Mouse (Mus musculus): ENCODE data around the gene Ppp1r3a. TPM values are rescaled to one million over a fixed set of nuclear protein-coding genes. Genes with fewer than 3 reads are reported as not detected.

Gene Ppp1r3a
- polyA plus RNA-seq, 1 experiment from 2014 or later = 2.5 TPM

Other genes starting within 250 kb of the Ppp1r3a start
- gene Foxp2, start 146.1 kb upstream of the Ppp1r3a start, polyA plus RNA-seq (2015; fragmentation: Nextera tagmentation; extraction: Ambion mirVana) = 33.7 and 34.3 TPM in 2 replicates

Measured in stomach, embryonic 16.5 days (tissue).